Mouse (Mus musculus): ENCODE results near the gene Zfp109.

GRCm38 (mm10) chr7:24271191-24271590 is 33.8 kb upstream of the Zfp109 start:
- TF ChIP-seq POLR2A (IDR thresholded peaks at IDR 0.05; ENCODE audit: low read depth, low read length) (no peak), CTCF (IDR thresholded peaks at IDR 0.05; ENCODE audit: borderline replicate concordance, insufficient read depth, low read length) (no peak)
